Mouse (Mus musculus) layer of hippocampus, postnatal 14 days (tissue): ENCODE data around the gene Plek. TPM values are rescaled to one million over a fixed set of nuclear protein-coding genes. Genes with fewer than 3 reads are reported as not detected.
"Not testable (repeated sequence)": the region's sequence is repeated elsewhere in the genome, so short reads cannot be mapped to it uniquely, and the experiment has no call there.

ENCODE experiments used
- DNase-seq, 2 experiments: peaks; one replicate each; pipeline ENCODE4 v3.0.0; 2021 to 2022; ENCODE audit warnings: low spot score in 2 of 2, mixed read lengths in 1 of 2
- long read RNA-seq, 2 experiments: library from polyadenylated mRNA; stranded (forward); transcript quantifications; one replicate each; pipeline ENCODE4 v2.0.0; 2021
- total RNA-seq, 2 experiments: library from RNA; stranded (reverse); gene quantifications; 2 replicates each; pipeline ENCODE4 v1.2.3; 2021

Plek gene
- 1 to 10 TPM; 3.8 to 4.9 TPM for total RNA-seq
- long read RNA-seq, experiment 1, full-length matches to known transcripts, result 1 of 4 reads
- long read RNA-seq, experiment 1, partial matches to known transcripts, result 0 of 4 reads
- long read RNA-seq, experiment 1, other reads (novel, unspliced or antisense), result 3 of 4 reads
- long read RNA-seq, experiment 2, full-length matches to known transcripts, result 3 of 4 reads
- long read RNA-seq, experiment 2, partial matches to known transcripts, result 0 of 4 reads
- long read RNA-seq, experiment 2, other reads (novel, unspliced or antisense), result 1 of 4 reads

DNA sequence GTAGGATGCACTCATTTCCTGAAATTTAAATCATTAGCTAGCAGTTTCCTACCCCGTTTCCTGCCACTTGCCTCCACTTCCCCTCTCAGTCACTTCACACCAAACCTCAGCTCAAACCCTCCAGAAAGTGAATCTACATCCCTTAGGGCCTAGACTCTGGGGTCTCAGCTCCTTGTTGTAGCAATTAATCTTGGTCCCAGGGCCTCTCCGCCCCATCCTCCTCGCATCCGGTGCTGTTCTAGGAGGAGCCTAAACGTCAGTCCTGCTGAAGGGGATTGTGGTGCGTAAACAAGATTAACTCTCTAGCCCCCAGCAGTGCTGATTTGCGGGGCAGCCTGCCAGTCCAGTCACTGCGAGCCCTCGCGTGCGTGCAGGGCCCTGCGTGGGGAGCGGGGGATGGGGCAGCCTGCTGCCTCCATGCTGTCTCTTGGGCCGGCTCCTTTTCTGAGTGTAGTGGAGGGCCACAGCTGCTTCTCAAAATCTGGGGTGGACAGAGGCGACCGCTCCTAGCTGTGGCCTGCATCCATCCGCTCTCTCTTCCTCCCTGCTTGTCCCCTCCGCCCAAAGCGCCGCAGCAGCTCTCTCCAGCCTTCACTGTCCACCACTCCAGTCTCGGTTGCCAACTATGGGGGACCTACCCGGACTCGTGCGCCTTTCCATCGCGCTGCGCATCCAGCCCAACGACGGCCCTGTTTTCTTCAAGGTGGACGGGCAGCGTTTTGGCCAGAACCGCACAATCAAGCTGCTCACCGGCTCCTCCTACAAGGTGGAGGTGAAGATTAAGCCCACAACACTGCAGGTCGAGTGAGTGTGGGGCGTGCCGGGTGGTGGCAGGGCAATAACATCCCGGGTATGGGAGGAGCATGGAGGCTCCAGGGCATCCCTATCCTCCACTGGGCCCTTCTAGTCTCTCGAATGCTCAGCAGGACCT, at the start of gene Plek, which contains the start of gene Cnrip1:
Gene Plek, minus strand, starts transcription at position 837 of the 931 bp plus-strand sequence.
Gene Cnrip1, plus strand, starts transcription at position 42 of the 931 bp plus-strand sequence.
- peak; percentile 89 to 93 for DNase-seq

DNA sequence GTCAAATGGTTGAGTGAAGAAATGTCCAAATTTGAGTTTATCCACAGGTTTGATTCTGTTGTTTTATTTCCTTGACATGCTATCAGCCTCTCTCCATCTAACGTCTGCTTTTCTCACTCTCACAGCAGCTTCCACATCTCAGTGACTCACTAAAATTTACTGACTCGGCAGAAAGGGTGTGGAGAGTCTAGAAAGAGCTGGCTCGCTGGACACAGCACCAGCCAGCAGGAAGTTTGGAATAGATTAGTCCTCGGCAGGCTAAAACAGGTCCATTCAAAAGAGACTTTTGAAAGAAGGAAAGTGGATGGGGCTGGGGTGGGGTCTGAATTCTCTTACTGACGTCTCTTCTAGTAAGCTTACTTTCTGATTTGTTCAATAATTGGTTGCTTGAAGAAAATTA, 33.9 kb upstream of the Plek start:
- no peak for DNase-seq

DNA sequence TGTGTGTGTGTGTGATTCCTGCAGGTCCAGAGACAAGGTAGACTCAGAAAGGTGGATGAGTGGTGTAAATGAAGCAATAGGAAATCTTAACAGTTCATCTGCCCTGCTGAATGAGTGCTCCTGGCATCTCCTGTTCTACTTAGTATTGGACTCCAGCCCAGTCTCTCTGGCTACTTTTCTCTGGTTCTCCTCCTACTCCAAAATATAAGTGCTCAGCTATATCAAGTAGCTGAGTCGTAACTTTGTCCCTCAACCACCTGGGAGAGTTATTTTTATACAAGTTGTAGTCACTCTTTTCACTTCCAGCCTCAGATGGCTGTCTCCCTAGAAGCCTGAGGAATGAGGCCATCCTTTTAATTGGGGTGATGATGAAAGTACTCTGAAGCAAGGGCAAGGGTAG, 31.7 kb upstream of the Plek start:
- no peak for DNase-seq

DNA sequence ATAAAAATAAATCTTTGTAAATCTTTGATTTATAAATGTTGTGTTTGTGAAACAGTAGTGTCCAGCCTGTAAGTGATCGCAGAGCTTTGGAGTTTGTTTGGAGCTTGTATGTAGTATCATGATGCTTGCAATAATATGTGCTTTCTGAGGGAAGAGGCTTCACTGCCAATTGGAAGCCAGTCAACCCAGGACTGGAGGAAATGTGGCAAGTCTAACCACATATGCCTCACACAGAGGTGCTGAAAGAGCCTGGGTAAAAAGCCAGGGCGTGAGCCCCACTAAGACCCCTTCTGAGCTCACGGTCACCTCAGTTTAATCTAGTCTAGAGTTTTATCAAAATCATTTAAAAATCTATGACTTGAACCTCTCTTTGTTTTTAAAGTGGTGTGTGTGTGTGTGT, 31.3 kb upstream of the Plek start:
- DNase-seq, result no peak

DNA sequence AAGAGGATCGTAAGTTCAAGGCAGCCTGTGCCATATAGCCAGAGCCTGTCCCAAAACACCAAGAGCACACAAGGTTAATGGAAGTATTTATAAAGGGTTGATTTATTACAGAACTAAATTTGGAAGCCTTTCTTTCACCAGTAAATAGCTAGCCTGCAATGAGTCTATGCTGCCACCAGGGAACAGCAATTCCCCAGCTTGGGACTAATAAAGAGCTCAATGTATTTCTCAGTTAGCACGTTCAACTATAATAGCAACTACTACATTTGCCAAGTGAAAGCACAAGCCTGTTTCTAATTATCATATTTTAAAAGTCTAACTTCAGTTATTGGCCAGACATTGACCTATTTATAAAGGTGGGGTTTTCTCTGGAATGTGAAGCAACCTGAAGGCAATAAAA, 30.8 kb upstream of the Plek start:
- peak; percentile 21 to 57 for DNase-seq

DNA sequence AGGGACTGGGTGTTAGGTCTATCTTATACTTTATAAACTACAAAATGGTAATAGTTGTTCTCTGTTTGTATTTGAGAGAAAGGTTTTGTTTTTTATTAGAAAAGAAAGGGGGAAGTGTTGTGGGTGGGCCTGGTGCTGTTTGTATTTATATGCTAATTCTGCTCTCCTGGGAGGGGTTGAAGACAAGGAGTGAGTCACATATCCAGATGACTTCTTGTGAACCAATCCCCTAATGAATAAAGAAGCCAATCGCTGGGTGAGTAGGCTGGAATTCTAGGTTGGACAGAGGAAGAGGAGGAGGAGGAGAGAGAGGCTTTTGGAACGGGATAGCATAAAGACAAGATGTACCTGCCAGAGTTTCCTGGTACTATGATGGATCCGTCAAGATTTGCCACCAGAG, 29.9 kb upstream of the Plek start:
- DNase-seq, result no peak

DNA sequence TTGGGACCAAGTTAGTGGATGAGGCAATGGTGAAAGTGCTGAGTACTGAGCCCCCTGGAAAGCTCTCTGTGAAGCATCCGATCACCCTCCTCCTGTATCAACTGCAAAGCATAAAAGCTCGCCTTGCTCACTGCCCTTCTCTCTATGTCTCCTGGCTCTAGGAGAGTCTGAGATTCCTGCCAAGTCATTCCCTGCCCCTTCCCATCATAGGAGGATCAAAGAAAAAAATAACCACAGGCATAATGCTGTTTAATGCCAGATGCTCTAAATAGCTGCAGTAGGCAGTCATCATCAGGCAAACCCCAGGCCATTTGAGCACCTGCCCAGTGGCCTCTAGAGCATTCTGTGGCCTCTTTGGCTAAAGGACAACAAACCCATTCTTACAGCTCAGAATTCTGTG, 23.5 kb upstream of the Plek start:
- DNase-seq, result no peak

DNA sequence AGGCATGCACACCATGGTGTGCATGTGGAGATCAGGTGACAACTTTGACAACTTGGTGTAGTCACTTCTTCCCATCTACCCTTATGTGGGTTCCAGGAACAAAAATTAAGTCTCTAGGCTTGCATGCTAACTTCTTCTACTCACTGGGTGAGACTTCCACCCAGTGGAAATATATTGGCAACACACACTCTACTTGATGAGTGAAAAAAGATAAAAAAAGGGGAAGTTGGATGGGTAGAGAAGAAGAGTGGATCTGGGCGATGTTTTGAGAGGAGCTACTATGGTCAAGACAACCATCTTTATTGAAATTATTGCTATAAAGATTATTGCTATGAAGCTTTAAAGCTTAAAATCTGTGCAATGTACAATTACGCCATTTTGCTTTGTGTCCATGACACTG, 17.2 kb upstream of the Plek start:
- DNase-seq, result not testable (repeated sequence)

DNA sequence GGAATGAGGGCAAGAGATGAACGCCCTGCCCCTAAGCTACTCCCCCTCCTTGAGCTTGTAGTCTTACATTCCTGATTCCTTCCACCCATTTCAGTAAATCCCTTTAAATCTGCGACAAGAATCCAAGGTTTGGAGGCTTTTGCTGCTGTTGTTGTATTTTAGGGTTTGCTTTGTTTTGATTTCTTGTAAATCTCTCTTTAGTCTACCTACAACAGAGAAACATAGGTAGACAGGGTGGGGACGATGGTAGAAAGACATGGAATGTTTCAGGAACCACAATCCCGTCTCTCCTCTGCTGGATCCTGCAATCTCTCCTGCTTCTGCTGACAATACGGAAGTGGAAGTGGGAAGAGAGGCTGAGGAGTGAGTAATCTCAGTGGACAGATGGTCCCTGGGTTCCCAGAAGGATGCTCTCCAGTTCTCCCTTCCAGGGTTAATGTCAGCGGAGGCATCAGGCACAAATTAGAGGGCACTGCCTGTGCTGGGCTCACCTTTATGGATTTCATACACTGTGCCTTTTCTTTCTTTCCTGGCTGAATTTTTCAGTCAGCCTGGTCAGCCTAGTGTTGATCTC, 382 bp upstream of the Plek start:
- peak; percentile 19 for DNase-seq

DNA sequence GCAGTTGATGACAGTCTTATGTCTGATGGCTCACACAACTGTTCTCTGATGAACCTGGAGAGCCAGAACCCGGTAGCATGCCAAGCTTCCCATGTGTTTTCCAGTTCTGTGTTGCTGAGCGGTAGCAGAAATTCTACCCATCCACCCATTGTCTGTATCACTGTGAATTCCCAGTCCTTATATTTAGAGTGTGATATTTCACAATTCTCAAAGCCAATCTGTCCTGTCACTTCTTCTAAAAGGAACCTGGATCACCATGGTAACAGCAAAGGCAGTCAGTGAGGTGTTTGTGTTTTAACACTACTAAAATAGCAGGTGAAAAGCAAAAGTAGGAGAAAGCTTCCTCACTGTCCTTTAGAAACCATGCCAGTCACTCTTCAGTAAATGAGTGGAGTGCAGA, 6.4 kb downstream of the Plek start:
- peak in 1 of 2 experiments; percentile 40 for DNase-seq

DNA sequence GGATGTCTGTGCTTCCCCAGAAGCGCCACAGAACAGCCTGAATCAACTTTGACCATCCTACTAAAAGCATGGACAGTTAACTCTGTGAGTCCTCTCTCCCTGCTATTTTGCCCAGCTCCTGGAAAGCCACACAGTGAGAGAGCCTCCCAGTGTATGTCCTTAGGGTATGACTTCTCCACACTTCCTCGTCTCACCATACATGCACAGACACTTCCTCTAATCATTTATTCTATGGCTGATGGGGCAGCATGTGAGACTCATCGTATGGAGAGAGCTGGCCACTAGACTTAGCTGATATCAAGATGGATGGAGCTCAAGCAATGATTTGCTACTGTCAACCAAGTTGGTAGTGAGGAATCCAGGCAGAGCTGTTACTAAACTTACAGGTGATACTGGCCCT, 28.2 kb downstream of the Plek start:
- DNase-seq, result no peak

DNA sequence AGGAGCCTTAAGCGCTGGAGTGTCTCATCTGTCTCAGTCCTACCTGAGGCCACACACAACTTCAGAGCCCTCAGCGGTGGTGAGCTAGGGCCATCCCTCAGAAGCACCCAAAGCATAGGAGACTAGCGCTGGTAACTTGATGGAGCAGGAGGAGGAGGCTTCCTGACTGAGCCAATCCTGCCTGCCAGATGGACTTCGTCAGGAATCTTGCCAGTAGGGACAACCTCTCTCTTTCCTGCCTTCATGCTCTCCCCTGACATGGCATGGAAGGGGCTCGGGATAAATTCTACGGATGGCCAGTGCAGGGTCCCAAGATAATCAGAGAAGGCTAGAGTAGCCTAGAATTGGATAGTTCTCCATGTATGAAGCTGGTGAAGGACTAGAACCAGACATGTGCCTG, 29.0 kb downstream of the Plek start:
- no peak for DNase-seq

DNA sequence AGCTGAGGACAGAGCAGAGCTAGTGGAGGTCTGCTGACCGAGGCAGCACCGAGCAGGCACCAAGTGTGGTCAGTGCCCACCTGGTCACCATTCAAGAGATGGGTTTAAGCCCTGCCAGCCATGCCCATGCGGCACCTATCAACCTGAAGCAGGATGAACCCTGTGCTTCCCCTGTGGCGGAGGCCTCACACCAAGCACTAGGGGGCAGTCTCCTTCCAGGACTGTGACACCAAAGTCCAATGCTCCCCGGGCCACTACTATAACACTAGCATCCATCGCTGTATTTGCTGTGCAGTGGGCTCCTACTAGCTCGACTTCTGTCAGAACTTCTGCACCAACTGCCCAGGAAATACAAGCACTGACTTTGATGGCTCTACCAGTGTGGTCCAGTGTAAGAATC, 32.9 kb downstream of the Plek start:
- no peak for DNase-seq

DNA sequence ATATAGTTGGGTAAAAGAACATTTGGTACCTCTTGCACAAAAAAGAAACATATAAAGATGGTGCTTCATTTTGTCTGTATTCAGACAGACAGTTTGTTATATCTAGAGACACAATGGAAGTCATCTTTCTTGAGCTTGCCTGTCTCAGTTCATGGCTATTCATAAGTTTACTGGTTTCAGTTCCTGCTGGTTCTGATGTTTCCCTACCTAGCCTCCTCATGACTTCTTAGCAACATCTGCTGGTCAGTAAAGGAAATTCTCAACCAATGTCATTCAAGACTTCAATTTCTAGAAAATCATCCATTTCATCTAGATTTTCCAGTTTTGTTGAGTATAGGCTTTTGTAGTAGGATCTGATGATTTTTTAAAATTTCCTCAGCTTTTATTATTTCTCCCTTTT, 39.2 kb downstream of the Plek start:
- DNase-seq, result no peak

DNA sequence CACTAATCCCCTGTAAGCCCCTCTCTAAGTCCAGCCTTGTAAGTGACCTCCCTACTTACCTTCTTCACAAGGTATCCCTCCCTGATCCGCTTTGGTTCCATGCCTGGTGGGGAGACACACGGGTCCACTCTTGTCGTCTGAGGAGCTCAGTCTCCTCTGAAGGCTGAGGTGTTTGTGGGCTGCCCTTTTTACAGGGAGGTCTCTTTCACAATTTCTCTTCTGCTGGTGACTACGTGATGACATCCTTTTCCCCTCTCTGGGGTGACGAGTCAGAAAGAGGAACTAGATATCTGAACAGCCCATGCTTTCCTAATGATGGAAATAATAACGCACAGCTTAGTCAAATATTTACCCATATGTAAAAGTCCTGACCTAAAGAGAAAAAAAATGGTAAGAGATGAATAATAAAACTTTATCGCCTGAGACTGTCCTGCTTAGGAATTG, 43.7 kb downstream of the Plek start:
- no peak for DNase-seq

DNA sequence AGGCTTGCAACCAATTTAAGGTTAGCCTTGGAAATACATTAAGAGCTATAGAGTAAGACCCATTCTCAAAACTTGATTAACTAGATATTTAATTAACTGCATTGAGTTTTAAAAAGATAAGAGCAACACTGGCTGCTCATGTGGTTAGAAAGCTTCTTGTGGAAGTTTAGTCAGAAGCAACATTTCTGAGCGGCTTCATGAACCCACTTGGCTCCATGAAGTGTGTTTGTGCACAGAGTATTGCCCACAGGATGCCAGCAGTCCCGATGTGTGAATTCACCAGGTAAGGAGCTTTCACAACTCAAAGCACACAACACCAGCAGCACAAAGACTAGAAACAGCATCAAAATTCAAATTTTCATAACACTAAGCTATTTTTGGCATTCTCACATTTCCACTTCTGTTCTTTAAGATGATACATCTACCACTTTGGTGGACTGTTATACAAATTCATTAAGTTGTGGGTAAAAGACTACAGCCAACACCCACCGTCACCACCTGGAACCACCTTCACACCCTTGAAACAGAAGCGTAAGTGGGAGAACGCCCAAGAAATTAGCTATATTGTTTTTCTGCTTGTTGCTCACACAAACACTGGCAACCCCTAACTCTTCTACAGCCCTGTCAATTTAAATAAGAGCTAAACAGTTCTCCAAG, 44.5 kb downstream of the Plek start:
- DNase-seq, result no peak

DNA sequence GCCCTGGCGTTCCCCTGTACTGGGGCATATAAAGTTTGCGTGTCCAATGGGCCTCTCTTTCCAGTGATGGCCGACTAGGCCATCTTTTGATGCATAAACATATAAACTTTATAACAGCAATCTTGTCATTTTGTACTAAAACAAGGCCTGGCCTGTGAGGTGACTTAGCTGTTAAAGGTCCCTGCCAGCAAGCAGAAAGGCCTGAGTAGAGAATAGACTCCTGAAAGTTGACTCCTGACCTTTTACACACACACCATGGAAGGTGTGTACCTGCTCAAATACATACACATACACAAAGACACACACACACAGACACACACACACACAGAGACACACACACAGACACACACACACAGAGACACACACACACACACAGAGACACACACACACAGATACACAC, 45.7 kb downstream of the Plek start:
- DNase-seq, result not testable (repeated sequence)

DNA sequence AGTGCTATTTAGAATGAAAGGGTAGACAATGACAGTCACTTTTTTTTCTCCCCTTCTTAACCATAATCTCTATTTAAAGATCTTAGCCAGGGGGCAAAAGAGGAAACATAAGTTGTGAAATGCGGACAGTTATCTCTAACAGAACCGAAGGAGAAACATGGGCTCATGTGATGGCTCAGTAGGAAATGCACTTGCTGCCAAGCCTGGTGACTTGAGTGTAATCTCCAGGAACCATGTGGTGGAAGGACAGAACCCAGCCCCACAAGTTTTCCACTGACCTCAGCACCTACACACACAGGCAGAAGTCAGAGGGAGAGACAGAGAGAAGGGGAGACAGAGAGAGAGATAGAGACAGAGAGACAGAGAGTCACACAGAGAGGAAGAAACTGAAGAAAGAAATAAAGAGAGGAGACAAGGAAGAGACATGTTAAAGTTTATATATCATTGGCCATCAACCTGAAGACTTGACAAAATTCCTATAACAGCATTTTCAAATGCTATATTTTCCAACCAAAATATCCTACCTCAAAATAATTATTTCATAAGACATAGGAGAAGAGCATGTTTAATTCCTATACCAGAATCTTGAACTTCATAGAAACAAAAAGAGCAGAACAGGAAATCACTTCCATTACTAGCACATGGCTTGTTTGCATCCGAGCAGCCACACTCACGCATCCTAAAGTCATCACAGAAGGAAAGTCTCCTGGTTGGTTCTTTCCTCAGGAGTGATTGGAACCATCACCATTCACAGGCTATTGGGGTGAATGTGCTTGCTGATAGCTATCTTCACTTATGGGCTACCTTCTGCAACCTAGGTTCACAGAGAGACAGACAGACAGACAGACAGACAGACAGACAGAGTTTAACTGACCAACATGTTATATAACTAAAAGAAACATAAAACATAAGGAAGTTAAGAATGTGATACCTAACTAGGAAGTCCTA, 47.0 kb downstream of the Plek start:
- no peak for DNase-seq

DNA sequence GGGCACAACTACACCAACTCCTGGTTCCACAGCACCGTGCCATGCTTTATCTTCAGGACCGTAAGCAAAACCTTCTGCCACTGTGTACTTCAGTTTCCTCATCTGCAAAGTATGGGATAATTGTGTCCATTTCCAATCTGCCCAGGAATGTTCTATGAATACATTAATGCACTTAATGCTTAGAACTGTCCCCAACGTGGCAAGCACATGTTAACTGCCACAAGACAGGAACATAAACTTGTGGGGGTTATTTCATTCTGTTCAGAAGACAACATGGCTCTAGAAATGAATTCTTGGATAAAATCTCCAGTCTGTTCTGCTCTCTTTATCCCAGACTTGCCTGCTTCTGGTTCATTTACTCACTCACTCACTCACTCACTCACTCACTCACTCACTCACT, 48.4 kb downstream of the Plek start:
- DNase-seq, result no peak

DNA sequence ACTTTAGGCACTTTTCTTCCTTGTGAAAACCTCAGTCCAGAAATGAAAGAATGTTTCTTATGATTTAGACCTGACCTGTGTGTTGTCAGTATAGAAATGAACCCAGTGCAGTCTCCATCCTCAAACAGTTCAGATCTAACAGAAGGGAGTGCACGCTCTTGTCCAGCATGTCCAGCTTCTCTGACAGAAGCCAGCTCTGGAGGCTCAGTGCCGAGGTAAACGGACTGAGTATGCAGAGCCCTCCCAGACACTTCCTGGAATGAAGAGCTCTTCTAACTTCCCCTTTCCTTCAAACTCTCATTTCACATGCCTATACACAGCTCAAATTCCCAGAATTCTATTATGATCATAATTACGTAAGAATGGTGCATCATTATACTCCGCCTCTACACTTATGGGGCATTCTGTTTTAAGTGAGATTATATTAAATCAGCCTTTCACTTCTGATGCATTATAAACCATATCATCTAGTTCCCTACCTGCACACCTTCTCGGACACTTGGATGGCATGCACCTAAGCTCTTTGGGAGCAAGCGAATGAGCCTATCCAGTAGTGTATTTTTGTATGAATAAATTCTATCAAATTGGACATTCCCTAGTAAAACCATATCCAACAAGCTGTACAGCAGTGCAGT, 49.3 kb downstream of the Plek start:
- no peak for DNase-seq
